Mouse (Mus musculus): ENCODE data around the gene Adgrl2.

- TF ChIP-seq CTCF (IDR thresholded peaks at IDR 0.05; ENCODE audit: borderline replicate concordance, control insufficient read depth, extremely low read depth, insufficient read depth, low read length, poor library complexity) (no peak), POLR2A (IDR thresholded peaks at IDR 0.05; ENCODE audit: control insufficient read depth, extremely low read depth, insufficient read depth, low read length, poor library complexity) (no peak)
Observed at GRCm38 (mm10) chr3:148971893-148972596, 18.3 kb downstream of the Adgrl2 start.

All from thymus, adult 2 months (tissue).